Mouse (Mus musculus) heart, postnatal 10 days (tissue): ENCODE results near the gene Otub1. TPM values are rescaled to one million over a fixed set of nuclear protein-coding genes. Genes with fewer than 3 reads are reported as not detected.

Experiments
- DNase-seq, 2 experiments: peaks; one replicate each; pipeline ENCODE4 v3.0.0; 2021
- intact Hi-C: fragments of 180-260 bp; cut with DNase I; formaldehyde crosslinking; loops from one replicate; pipeline ENCODE4 v1.15.1; 2025
- total RNA-seq, 2 experiments: library from RNA; stranded (reverse); gene quantifications; 2 replicates each; pipeline ENCODE4 v1.2.3; 2021

Gene Otub1
- total RNA-seq, 2 experiments from 2014 or later = 102 to 104 TPM

- DNase-seq = no peak
- intact Hi-C loops = no loop called here
Measured at GRCm38 (mm10) chr19:7178841-7179452, 27.2 kb downstream of the Otub1 start.

DNA sequence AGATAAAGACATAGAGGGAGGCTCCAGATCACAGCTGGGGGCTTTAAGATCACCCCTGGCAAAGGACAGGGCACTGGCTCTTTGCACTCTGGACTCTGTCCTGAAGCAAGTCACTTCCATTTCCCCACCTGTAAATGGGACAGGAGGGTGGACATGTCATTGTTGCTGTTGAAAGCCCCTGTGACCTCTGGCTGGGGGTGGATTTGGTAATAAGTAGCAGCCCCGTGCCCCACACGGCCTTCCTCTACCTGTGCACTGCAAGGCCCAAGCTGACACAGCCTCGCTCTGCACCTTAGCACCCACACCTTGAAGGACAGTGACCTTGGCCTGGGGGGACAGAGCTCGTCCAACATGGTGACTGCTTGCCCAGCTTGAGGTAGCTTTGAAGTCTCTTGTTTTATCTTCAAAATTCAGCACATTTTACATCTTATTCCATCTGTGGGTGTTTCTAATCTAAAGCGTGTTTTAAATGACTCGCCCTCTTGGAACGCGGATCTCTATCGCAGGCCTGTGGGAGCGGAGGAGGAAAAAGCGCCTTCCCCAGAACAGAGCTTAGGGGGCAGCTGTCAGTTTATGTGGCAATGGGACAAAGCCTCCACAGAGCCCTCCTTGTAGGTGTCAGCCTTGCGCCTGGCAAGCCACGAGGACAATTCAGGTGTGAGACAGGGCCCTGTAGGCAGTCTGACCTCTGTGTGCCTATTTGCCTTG, 28.2 kb downstream of the Otub1 start:
- intact Hi-C loops = no loop called here
- no peak for DNase-seq

DNA sequence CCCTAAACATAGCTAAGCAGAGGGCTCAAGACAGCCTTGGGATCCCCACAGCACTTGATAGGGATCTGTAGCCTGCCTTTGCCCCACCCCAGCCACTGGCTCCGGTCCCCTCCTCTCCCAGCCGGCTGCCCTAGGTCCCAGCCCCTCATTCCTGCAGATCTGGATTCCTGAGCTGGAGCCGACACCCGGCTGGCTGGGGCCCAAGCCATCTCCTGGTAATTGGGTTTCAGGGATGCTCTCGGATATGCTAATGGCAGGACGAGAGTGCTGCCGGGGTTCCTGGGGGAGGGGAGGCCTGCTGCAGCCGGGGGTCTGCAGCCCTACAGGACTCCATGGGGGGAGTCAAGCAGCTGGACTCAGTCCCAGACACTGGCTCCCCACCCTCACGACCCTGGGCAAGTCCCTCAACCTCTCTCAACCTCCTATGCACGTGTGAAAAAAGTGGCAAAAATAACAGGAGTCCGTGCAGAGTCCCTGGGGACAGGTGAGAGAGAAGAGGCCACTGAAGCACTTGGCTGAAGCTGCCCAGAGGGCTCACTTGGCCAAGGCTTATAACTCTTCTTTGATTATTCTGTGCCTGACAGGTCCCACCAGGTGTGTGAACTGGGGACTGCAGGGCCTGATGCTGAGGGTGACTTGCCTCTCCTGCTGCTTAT, 29.9 kb downstream of the Otub1 start:
- intact Hi-C loops = no loop called here

GRCm38 (mm10) chr19:7172051-7172866, 33.9 kb downstream of the Otub1 start:
- intact Hi-C loops = no loop called here
- DNase-seq = no peak

More for the DNA sequence above, 29.9 kb downstream of the Otub1 start:
- no peak for DNase-seq

DNA sequence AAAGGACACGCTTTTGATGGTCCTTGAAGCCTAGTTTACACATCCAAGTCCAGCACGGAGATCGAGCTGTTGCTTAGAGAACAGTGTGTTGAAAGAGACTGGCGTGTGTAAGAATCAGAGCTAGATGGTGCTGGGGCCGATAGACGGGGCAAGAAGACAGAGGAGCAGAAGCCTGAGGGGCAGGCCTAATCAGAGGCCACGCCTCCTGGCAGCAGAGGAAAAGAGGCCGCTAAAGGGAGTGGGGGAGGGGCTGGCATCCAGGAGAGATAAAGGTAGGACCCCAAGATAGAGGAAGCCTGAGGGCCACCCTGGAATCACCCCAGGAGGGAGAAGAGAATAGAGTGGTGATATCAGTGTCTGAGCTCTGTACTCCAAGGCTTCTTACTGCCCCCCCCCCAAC, 34.7 kb downstream of the Otub1 start:
- intact Hi-C loops = no loop called here
- no peak for DNase-seq

- DNase-seq = no peak
- intact Hi-C loops = no loop called here
Measured at GRCm38 (mm10) chr19:7170916-7171315, 35.2 kb downstream of the Otub1 start.

- intact Hi-C loops = no loop called here
- DNase-seq = no peak
Measured at GRCm38 (mm10) chr19:7168423-7168822, 37.7 kb downstream of the Otub1 start.

GRCm38 (mm10) chr19:7166767-7167166, 39.3 kb downstream of the Otub1 start:
- intact Hi-C loops = loop anchor here (2.0 kb wide), 1 partner anchor 32 kb away; no protein-coding TSS in a partner anchor
- no peak for DNase-seq

DNA sequence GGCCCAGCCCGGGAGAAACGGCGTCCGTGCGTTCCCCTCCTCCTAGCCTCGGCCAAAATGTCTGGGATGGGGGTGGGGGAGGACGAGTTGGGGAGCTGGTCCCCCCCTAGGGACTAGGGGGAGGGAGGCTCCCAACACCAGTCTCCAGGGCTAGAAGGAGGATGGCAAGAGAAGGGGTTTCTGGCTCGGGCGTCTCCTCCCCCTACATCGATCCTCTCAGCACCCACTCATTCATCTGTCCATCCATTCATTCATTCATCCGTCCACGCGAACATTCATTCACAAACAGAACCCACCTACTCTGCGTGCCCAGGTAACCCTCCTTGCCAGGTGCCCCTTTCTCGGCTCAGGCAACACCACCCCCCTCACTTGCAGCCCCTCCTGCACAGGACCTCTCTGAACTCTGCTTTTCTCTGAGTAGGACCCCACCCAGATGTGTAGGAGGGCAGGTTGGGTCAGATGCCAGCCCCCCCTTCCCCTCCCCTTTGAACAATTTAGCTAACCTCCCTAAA, 39.9 kb downstream of the Otub1 start:
- no peak for DNase-seq
- intact Hi-C loops = loop anchor here (2.0 kb wide), 1 partner anchor 33 kb away; no protein-coding TSS in a partner anchor

GRCm38 (mm10) chr19:7165509-7166199, 40.5 kb downstream of the Otub1 start:
- no peak for DNase-seq
- intact Hi-C loops = loop anchor here (2.0 kb wide), 1 partner anchor 33 kb away; no protein-coding TSS in a partner anchor

DNA sequence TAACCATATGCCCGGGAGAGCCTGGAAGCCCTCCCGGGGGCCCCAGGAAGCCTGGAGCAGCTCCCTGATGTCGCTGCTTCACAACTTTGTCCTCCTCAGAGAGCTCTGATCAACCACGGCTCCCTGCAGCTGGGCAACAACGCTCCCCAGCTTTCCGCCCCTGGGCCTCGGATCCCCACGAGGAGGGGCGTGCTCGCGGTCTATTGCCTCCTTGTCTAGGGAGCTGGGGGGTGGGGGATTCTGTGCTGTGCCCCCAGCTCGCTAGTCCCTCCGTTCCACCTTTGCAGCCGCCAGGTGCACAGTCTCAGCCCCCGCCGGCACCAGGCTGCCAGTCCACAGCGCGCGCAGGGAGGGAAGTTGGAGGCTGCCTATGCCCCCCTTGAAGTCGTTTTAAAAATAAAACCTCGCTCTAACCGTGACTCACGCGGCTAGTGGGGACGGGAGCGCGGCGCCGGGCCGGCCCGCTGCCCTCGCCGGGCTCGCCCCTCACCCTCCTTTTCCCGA, 41.2 kb downstream of the Otub1 start:
- intact Hi-C loops = no loop called here
- DNase-seq = no peak

DNA sequence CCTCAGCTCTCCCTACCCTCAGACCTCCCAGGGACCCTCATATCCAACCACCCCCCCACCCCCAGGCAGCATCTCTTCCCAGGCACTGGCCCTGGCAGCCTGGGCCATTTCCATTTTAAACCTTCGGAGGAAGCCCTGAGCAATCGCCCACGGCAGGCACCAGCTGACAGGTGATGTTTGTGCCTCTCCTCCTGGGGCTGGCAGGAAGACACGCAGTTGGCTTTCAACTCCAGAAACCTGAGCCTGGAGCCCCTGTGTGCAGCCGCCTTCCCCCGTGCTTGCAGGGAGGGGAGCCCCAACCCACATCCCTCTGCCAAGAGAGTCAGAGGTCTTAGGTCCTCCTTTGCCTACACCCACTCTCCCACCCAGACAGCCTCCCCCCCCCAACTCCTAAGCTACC, 41.9 kb downstream of the Otub1 start:
- intact Hi-C loops = no loop called here
- DNase-seq = no peak

DNA sequence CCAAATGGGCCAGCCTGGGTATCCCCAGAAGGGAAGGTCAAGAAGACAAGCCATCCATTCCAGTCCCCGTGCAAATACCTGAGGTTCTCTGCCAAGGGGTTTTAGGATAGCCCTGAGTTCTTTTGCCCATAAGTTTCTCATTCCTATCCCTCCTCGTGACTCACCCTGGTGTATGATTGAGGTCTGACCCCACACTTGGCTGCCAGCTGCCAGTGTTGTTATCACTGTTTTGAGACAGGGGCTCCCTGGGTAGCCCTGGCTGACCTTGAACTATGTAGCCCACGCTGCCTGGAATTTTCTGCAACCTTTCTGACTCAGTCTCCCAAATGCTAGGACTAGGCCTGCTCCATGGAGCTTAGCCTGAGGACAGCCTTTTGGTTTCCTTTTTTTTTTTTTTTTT, 45.1 kb downstream of the Otub1 start:
- DNase-seq = no peak
- intact Hi-C loops = no loop called here

DNA sequence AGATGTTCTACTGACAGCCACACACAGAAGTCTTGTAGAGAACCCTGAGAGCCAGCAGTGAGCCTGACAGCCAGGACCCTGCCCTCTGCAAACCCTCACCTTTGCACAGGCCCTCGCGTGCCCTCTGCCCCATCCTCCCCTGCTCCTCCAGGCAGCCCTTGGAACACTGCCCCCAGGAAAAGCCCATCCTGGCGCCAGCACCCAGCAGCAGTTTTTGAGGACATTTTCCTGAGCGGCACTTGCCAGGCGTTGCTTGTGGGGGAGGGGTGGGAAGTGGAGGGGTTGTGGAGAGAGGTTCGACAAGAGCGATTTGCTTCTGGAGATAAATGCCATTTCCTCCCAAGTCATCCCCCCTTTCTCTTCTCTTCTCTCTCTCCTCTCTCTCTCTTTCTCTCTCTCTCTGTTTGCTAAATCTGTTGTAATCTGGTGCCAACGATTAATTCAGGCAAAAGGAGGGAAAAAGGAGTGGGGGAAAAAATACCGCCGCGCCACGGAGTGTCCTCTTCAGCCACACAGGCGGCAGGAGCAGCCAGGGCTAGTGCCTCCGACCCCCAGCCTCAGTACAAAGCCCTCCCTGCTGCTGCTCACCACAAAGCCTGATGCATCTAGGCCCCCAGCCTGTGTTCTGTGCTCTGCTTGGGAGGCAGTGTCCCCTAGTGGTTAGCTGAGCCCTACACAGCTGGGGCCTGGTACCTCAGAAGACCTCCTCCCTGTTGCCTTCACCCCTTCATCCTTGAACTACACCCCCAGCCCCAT, 45.8 kb downstream of the Otub1 start:
- DNase-seq = peak in 1 of 2 experiments; percentile 61
- intact Hi-C loops = loop anchor here (1.0 kb wide), 1 partner anchor 92 kb away; no protein-coding TSS in a partner anchor

DNA sequence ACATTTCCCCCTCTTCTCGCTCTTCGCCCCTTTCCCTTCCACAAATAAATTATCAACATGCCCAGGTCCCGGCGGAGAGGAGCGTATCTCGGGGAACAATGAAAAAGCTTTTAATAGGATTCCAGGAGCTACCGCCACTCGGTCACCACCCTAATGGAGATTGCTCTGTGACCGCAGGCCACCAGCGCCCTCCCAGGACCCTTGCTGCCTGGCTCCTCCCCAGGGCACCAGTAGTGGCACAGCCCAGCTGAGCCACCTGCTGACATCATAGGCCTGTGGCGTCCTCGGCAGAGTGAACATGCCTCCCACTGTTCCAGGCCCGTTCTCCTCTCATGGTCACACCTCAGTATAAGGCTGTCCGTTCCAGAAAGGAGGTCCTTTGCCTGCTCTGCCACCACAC, 48.4 kb downstream of the Otub1 start:
- intact Hi-C loops = no loop called here
- no peak for DNase-seq

GRCm38 (mm10) chr19:7155196-7155595, 50.9 kb downstream of the Otub1 start:
- no peak for DNase-seq
- intact Hi-C loops = no loop called here

DNA sequence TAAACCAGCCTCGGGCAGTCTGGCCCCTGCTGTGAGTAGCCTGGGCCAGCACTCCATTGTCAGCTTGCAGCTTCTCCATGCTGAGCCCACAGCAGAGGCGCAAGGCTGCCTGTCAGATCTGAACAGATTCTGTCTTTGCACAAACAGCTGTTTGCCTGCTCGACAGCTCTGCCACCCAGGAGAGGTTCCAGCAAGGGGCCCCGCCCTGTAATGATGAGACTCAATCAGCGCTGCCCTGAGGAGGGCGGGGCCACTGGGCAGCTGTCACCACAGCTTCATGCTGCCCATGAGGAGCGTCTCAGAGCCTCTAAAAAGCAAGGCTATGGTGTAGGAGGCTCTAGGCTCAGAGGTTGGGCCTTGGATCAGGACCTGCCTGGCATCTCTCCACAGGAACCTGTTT, 52.9 kb downstream of the Otub1 start:
- DNase-seq = no peak
- intact Hi-C loops = no loop called here

GRCm38 (mm10) chr19:7151927-7152653, 54.0 kb downstream of the Otub1 start:
- intact Hi-C loops = no loop called here

More at GRCm38 (mm10) chr19:7151927-7152653, 54.0 kb downstream of the Otub1 start:
- no peak for DNase-seq
